Mouse (Mus musculus) testis, adult 10 weeks (tissue): ENCODE data around the gene Fmn2. TPM values are rescaled to one million over a fixed set of nuclear protein-coding genes. Genes with fewer than 3 reads are reported as not detected.

Experiments used
- polyA plus RNA-seq: library from polyadenylated mRNA; stranded (reverse); fragments of 350-450 nt; fragmentation: Illumina TruSeq; extraction: RNeasy Lipid Tissue Mini Kit (QIAGEN cat#74804); gene quantifications from one replicate; pipeline ENCODE4 v1.2.3, GENCODE M21; 2014; ENCODE audit warnings: low read depth, low replicate concordance

Gene Fmn2
- polyA plus RNA-seq, result 35.0 TPM

DNA sequence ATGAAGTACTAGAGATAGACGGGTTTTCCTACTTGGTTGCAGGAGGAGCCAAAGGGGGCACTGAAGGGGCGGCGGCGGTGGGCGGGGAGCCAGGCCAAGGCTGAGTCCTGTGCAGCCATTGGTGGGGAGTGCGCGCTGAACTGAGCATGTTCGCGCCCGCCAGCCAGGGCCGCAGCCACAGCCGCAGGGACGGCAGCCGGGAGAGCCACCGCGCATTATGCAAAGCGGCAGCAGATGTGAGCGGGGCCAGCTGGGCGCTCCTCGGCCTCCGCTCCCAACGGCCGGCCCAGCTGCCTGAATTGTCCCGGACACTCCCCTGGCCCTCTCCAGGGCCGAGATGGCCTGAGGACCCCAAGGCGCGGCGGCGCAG is at the start of gene Fmn2:
Gene Fmn2, plus strand, starts transcription at position 165 of the 370 bp plus-strand sequence.

Other genes starting within 250 kb of the Fmn2 start
- gene Olfr419, start 249.8 kb upstream of the Fmn2 start, polyA plus RNA-seq, result not detected
- gene Mptx1, start 171.3 kb upstream of the Fmn2 start, polyA plus RNA-seq, result not detected
- gene Olfr417, start 136.7 kb upstream of the Fmn2 start, polyA plus RNA-seq, result not detected
- gene Olfr248, start 110.8 kb upstream of the Fmn2 start, polyA plus RNA-seq, result not detected
- gene Olfr414, start 77.8 kb upstream of the Fmn2 start, polyA plus RNA-seq, result not detected
- not detected for gene Olfr220, start 59.7 kb upstream of the Fmn2 start, polyA plus RNA-seq